Mouse (Mus musculus) kidney, embryonic 14.5 days (tissue): ENCODE data around the gene Vmn2r1. TPM values are rescaled to one million over a fixed set of nuclear protein-coding genes. Genes with fewer than 3 reads are reported as not detected.
A peak's percentile ranks its signal among the peaks of the same experiment; 100 is the strongest.

ENCODE experiments used
- ATAC-seq: fragments of 200-750 bp; cut with Nextera tagmentation; 2 replicates; pipeline ENCODE4 v1.8.0; 2017; ENCODE audit warnings: moderate number of reproducible peaks, mild to moderate bottlenecking, moderate TSS enrichment, moderate library complexity; ENCODE audit not compliant: low FRiP score, low TSS enrichment
- H3K27ac ChIP-seq: fragments of 300-500 bp; sonication (generic); 2 replicates; pipeline ENCODE4 v1.5.1; 2014; ENCODE audit warnings: low read depth, mild to moderate bottlenecking, low read length, moderate library complexity, mixed read lengths
- H3K27me3 ChIP-seq: fragments of 300-500 bp; sonication (generic); 2 replicates; pipeline ENCODE4 v1.6.1; 2014; ENCODE audit warnings: mild to moderate bottlenecking, low read length; ENCODE audit not compliant: control insufficient read depth, insufficient read depth
- H3K36me3 ChIP-seq: fragments of 300-500 bp; sonication (generic); 2 replicates; pipeline ENCODE4 v1.6.1; 2014; ENCODE audit warnings: low read length, mixed read lengths; ENCODE audit not compliant: control insufficient read depth, insufficient read depth
- H3K4me1 ChIP-seq: fragments of 300-500 bp; sonication (generic); 2 replicates; pipeline ENCODE4 v1.6.1; 2014; ENCODE audit warnings: low read length, mixed read lengths; ENCODE audit not compliant: control insufficient read depth, insufficient read depth
- H3K4me2 ChIP-seq: fragments of 300-500 bp; sonication (generic); replicated peaks from 2 replicates; pipeline ENCODE4 v1.6.1; 2014; ENCODE audit warnings: low read depth, mild to moderate bottlenecking, low read length
- H3K4me3 ChIP-seq: fragments of 300-500 bp; sonication (generic); 2 replicates; pipeline ENCODE4 v1.5.1; 2014; ENCODE audit warnings: mild to moderate bottlenecking, low read length
- H3K9ac ChIP-seq: fragments of 300-500 bp; sonication (generic); 2 replicates; pipeline ENCODE4 v1.6.1; 2014; ENCODE audit warnings: low read depth, mild to moderate bottlenecking, low read length, moderate library complexity
- H3K9me3 ChIP-seq: fragments of 300-500 bp; sonication (generic); 2 replicates; pipeline ENCODE4 v1.6.1; 2016; ENCODE audit warnings: low read length; ENCODE audit not compliant: control insufficient read depth
- WGBS: fragments of 180-500 bp; shearing (Covaris S2); extraction: QIAGEN DNeasy Blood & Tissue Kit; methylation state at CpG from one replicate; pipeline ENCODE4 v1.1.7; 2014; 5-methylcytosine and 5-hydroxymethylcytosine counted together
- polyA plus RNA-seq: library from polyadenylated mRNA; unstranded; fragments of >200 nt; fragmentation: Nextera tagmentation; extraction: Ambion mirVana; gene quantifications from 2 replicates; pipeline ENCODE4 v1.2.1, GENCODE M21; 2014

Gene Vmn2r1
- 0.03 and 0.11 TPM in 2 replicates for polyA plus RNA-seq

DNA sequence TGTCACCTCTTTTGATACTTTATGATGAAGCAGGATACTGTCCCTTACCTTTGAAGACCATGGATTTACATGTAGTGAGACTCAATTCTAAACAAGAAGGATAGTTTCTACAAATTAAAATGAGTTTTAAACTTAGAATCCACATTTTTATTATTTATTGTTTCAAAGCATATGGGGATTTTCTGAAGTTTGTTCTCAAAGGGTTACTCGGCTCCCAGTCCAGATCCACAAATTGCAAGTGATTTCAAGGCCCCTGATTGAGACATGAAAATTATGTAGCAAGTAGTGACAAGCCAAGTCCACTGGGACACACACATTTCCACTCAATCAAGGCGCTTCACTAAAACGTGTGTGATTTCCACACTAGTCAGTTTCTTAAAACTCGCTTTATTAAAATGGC is at the start of gene Vmn2r1:
Gene Vmn2r1, plus strand, starts transcription at position 301 of the 400 bp plus-strand sequence.
- no peaks in the 10 kb centered on the region for H3K9me3 ChIP-seq
- H3K4me1 ChIP-seq = no peaks in the 10 kb centered on the region
- no peak within 1 kb of the TSS for H3K4me2 ChIP-seq

DNA sequence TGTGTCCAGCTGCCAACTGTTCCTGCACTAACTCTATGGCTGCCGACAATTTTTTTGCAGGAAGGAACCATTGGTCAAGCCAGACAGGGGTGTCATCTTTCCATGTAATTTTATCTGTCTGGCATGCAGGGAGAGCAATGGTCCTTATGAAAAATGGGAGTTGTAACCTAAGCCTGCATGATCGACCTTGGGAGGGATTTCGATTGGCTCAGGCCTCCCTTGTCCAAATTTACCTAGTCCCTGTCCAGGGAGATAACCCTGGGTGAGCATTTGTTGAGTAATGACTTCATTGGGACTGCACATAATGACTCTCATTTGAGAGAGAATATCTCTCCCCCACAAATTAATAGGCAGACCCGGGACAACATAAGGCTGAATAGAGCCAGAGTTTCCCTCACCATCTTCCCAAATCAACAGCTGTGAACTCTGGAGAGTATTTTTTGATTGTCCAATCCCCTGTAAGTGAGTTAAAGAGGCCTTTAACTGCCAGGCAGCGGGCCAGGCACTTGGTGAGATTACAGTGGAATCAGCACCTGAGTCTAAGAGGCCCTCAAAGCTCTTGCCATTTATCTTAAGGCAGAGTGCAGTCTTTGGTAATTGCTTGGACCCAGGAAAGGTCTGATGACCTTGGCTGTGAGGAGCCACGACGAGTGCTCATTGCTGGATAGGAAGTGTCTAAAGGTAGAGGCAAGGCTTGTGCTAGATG is 43.1 kb upstream of the Vmn2r1 start:
- WGBS = 69% methylated on average over 7 of the region's 7 CpGs
- no peak for ATAC-seq

More for the DNA sequence above, at the start of gene Vmn2r1:
- no peak for ATAC-seq
- Histone ChIP-seq H3K4me3 (no peak within 1 kb of the TSS), H3K36me3 (no peaks in the 10 kb centered on the region), H3K27ac (no peak within 1 kb of the TSS), H3K9ac (no peak within 1 kb of the TSS), H3K27me3 (no peaks in the 10 kb centered on the region)
- WGBS = 86% methylated on average over 4 of the region's 4 CpGs

DNA sequence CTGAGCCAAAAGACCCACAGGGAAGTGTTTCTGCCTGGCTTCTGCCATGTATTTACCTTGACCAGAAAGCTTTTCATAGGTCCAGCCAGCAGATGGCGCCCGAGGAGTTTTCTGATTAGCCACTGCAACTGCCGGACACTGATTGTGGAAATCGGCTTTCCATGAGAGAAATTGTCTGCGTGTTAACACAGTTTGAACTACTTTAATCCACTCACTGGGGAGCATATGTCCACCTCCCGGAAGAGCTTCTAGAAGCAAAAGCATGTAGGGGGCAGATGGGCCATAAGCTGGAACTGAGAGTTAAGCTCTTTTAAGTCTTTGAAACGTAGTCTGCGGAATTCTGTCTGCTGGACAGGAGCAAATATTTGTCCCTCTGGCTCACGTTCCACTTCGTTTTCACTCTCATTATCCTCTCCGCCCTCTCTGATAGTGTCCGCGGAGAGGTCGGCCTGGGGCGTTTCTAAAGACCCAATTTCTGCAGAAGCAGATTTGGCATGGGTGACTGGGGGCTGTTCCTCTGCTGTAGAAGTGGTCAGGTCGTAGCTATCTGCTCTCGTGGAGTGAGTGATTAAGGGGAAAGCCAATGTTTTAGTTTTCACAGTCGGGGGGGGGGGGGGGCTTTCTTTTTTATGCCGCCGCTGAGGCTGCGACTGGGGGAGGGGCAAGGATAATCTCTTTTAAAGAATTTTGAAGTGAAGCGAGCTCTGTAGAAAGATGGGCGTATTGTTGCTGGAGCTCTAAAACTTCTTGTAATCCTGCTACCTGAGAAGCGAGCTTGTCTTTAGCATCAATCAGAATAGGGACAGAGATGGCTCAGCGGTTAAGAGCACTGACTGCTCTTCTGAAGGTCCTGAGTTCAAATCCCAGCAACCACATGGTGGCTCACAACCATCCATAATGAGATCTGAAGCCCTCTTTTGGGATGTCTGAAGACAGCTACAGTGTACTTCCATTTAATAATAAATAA is 41.2 kb upstream of the Vmn2r1 start:
- peak; percentile 86 for ATAC-seq
- Histone ChIP-seq H3K27me3 (no peaks in the 10 kb centered on the region), H3K4me1 (no peaks in the 10 kb centered on the region), H3K27ac (0 out of 2 replicates have a peak overlapping the region, but pooled peaks have one; percentile 7), H3K4me2 (peak overlapping the region; percentile 71), H3K36me3 (no peaks in the 10 kb centered on the region), H3K9me3 (no peaks in the 10 kb centered on the region), H3K4me3 (peak overlapping the region; percentile 44), H3K9ac (peak overlapping the region; percentile 50; the same call in 1 of the 2 replicates)
- 15% methylated on average over 25 of the region's 25 CpGs for WGBS

More for the DNA sequence above, 43.1 kb upstream of the Vmn2r1 start:
- no peaks in the 10 kb centered on the region for H3K27me3 ChIP-seq
- H3K27ac ChIP-seq = no peak overlapping the region
- H3K4me1 ChIP-seq = no peaks in the 10 kb centered on the region
- no peaks in the 10 kb centered on the region for H3K9me3 ChIP-seq
- no peaks in the 10 kb centered on the region for H3K36me3 ChIP-seq
- H3K4me2 ChIP-seq = no peak overlapping the region
- no peak overlapping the region for H3K9ac ChIP-seq
- no peak overlapping the region for H3K4me3 ChIP-seq

DNA sequence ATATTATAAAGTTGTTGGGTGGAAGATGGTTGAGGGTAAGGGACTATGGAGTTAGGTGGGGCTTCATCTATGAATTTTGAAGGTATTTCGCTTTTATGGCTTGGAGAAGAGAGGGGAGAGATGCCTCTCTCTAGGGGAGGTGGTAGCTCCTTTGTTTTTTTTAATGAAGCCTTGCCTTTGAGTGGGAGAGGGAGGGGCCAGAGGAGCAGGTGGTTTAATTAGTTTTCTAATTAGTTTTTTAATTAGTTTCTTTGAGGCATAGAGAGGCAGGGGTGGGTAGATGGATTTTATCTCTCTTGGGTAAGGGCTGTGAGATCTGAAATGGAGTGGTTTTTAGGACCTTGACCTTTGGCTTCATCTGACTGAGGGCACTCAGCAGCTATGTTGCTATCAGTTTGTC is 31.4 kb downstream of the Vmn2r1 start:
- no peaks in the 10 kb centered on the region for H3K27me3 ChIP-seq
- no peaks in the 10 kb centered on the region for H3K36me3 ChIP-seq
- ATAC-seq = no peak
- H3K4me2 ChIP-seq = no peak overlapping the region
- H3K4me3 ChIP-seq = no peak overlapping the region
- WGBS = 94% methylated on average over 1 of the region's 1 CpGs
- H3K27ac ChIP-seq = no peak overlapping the region
- no peaks in the 10 kb centered on the region for H3K4me1 ChIP-seq
- H3K9ac ChIP-seq = no peak overlapping the region
- no peaks in the 10 kb centered on the region for H3K9me3 ChIP-seq

DNA sequence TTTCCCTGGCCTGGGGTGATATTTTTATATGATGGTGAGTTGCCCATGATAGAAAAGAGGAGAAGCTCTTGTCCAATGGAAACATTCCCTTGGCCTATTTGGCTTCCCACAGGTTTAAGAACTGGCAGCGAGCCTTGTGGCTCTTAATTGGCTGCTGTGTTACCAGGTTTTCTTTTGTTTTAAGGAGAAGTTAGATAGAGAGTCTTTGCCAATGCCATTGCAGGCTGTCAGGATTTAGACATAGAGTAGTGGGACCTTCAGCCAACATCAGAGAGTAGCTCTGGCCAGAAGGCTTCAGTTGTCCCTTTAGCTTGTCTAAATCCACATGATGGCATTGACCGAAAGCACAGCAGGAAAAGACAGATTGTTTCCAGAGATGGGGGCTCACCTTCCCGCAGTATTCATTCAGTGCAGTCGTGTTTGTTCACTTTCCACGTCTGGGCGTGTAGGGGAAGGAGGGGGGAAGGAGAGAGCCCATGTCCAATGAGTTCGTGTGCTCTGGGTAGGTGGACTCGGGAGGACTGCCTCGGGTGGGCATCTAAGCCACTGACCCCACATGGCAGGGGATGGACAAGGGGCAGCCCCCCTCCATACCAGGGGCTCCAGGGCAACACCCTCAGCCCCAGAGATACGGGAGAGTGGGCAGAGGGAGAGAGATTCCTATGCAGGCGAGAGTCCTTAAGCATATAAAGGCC is 32.2 kb downstream of the Vmn2r1 start:
- ATAC-seq = no peak
- Histone ChIP-seq H3K36me3 (no peaks in the 10 kb centered on the region), H3K4me2 (no peak overlapping the region), H3K4me1 (no peaks in the 10 kb centered on the region), H3K9ac (no peak overlapping the region), H3K9me3 (no peaks in the 10 kb centered on the region), H3K27me3 (no peaks in the 10 kb centered on the region), H3K4me3 (no peak overlapping the region), H3K27ac (no peak overlapping the region)
- 87% methylated on average over 11 of the region's 11 CpGs for WGBS

DNA sequence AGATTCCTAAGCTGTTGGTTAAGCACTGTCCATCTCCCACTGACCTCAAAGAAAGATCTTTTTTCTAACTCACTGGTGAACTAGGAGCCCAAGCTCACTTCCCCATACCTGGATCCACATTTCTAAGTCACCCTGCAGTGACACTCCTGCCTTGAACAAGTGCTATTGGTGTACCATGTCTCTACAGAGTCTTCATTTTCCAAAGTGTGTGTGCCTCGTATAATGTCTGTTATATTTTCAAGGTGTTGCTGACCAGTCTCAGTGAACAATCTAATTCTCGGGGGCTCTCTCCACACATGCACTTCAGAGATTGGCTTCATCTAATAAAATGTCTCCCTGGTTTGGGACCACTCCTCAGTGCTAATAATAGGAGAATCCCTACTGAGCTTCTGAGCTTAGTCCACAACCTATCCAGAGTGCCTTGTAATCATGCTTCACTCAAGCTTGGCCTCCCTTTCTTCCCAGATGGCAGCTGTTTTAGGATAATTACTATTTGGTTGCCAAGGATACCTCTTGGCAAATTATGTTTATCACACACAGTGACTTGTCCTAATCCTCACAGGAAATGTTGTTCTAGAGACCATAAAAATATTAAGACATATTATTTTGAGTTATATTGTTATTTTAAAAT is 60.6 kb downstream of the Vmn2r1 start, which contains the start of gene Vmn2r2:
Gene Vmn2r2, minus strand, starts transcription at position 51 of the 631 bp plus-strand sequence.
- 91% methylated on average over 2 of the region's 2 CpGs for WGBS
- Histone ChIP-seq H3K27me3 (no peaks in the 10 kb centered on the region), H3K9me3 (no peaks in the 10 kb centered on the region), H3K27ac (no peak within 1 kb of the TSS), H3K4me3 (no peak within 1 kb of the TSS), H3K36me3 (no peaks in the 10 kb centered on the region), H3K4me1 (no peaks in the 10 kb centered on the region), H3K9ac (no peak within 1 kb of the TSS), H3K4me2 (no peak within 1 kb of the TSS)
- ATAC-seq = no peak

Other genes starting within 250 kb of the Vmn2r1 start
- gene Plch1, start 182.1 kb upstream of the Vmn2r1 start, polyA plus RNA-seq = 11.2 and 20.4 TPM in 2 replicates
- 5.1 and 5.7 TPM in 2 replicates for gene E130311K13Rik, start 152.1 kb upstream of the Vmn2r1 start, polyA plus RNA-seq
- 14.3 and 22.1 TPM in 2 replicates for gene Slc33a1, start 116.8 kb upstream of the Vmn2r1 start, polyA plus RNA-seq
- 45.3 and 62.6 TPM in 2 replicates for gene Gmps, start 105.4 kb upstream of the Vmn2r1 start, polyA plus RNA-seq
- not detected in 2 replicates for gene Vmn2r2, start 60.4 kb downstream of the Vmn2r1 start, polyA plus RNA-seq
- not detected in 2 replicates for gene Vmn2r3, start 208.2 kb downstream of the Vmn2r1 start, polyA plus RNA-seq